Mouse (Mus musculus) MEL (cell line): Measurements from ENCODE around the gene Ikzf2. TPM values are rescaled to one million over a fixed set of nuclear protein-coding genes. Genes with fewer than 3 reads are reported as not detected.
A peak's percentile ranks its signal among the peaks of the same experiment; 100 is the strongest.

Experiments used
- DNase-seq: peaks from one replicate; pipeline ENCODE4 v3.0.0; 2011; ENCODE audit warnings: low read depth, low spot score
- H3K27ac ChIP-seq: 2 replicates; pipeline ENCODE4 v1.5.1; 2012; ENCODE audit warnings: low read depth, mild to moderate bottlenecking, control low read depth, low read length, moderate library complexity; ENCODE audit not compliant: control insufficient read depth
- H3K27me3 ChIP-seq, 2 experiments: fragments of 150-350 bp in 1 of 2; sonication (generic) in 1 of 2; 2 replicates each; pipeline ENCODE4 v1.6.1; 2012; ENCODE audit warnings: low read length in 2 of 2, mild to moderate bottlenecking in 2 of 2, improper control_type of control experiment in 1 of 2, moderate library complexity in 1 of 2; ENCODE audit not compliant: insufficient read depth in 2 of 2, control insufficient read depth in 1 of 2
- H3K36me3 ChIP-seq, 2 experiments: 2 replicates each; pipeline ENCODE4 v1.6.1; 2012 to 2014; ENCODE audit warnings: low read length in 2 of 2, improper control_type of control experiment in 1 of 2, inconsistent platforms in 1 of 2, mild to moderate bottlenecking in 1 of 2; ENCODE audit not compliant: insufficient read depth in 2 of 2, control insufficient read depth in 1 of 2
- H3K4me1 ChIP-seq, 2 experiments: fragments of 150-350 bp in 1 of 2; sonication (generic) in 1 of 2; 2 replicates each; pipeline ENCODE4 v1.6.1; 2012; ENCODE audit warnings: low read length in 2 of 2, improper control_type of control experiment in 1 of 2, mild to moderate bottlenecking in 1 of 2; ENCODE audit not compliant: insufficient read depth in 2 of 2, control insufficient read depth in 1 of 2
- H3K4me3 ChIP-seq, 2 experiments: fragments of 150-350 bp in 1 of 2; sonication (generic) in 1 of 2; 2 replicates each; pipeline ENCODE4 v1.5.1; 2012; ENCODE audit warnings: low read depth in 2 of 2, low read length in 2 of 2, mild to moderate bottlenecking in 2 of 2, moderate library complexity in 2 of 2, control low read depth in 1 of 2, improper control_type of control experiment in 1 of 2; ENCODE audit not compliant: control insufficient read depth in 1 of 2, insufficient read depth in 1 of 2
- H3K79me2 ChIP-seq: 2 replicates; pipeline ENCODE4 v1.6.1; 2012; ENCODE audit warnings: mild to moderate bottlenecking, low read length, moderate library complexity; ENCODE audit not compliant: control insufficient read depth, poor library complexity, insufficient read depth
- H3K9ac ChIP-seq: 2 replicates; pipeline ENCODE4 v1.6.1; 2012; ENCODE audit warnings: low read depth, mild to moderate bottlenecking, control low read depth, low read length, moderate library complexity; ENCODE audit not compliant: control insufficient read depth, poor library complexity, severe bottlenecking
- H3K9me3 ChIP-seq: fragments of 150-350 bp; sonication (generic); replicated peaks from 2 replicates; pipeline ENCODE4 v1.6.1; 2012; ENCODE audit warnings: mild to moderate bottlenecking, low read length, improper control_type of control experiment, moderate library complexity; ENCODE audit not compliant: insufficient read depth
- CHD1 ChIP-seq: IDR thresholded peaks from 2 replicates; pipeline ENCODE4 v1.6.1; 2012; ENCODE audit warnings: low read depth, mild to moderate bottlenecking, inconsistent platforms, low read length, improper control_type of control experiment
- CTCF ChIP-seq, 3 experiments: IDR thresholded peaks in 2 of 3; conservative IDR thresholded peaks in 1 of 3; 2 replicates each; pipeline ENCODE4 v1.5.1; 2011 to 2012; ENCODE audit warnings: low read length in 3 of 3, low read depth in 2 of 3, mild to moderate bottlenecking in 2 of 3, improper control_type of control experiment in 1 of 3, inconsistent platforms in 1 of 3, mixed read lengths in 1 of 3, moderate library complexity in 1 of 3; ENCODE audit not compliant: control insufficient read depth in 1 of 3, insufficient read depth in 1 of 3, poor library complexity in 1 of 3, severe bottlenecking in 1 of 3
- ELF1 ChIP-seq: IDR thresholded peaks from 2 replicates; pipeline ENCODE4 v1.6.1; 2014; ENCODE audit warnings: low read depth, mild to moderate bottlenecking, inconsistent platforms, low read length, improper control_type of control experiment, moderate library complexity
- EP300 ChIP-seq, 2 experiments: IDR thresholded peaks; 2 replicates each; pipeline ENCODE4 v1.6.1; 2011; ENCODE audit warnings: improper control_type of control experiment in 2 of 2, low read length in 2 of 2, low read depth in 1 of 2, mild to moderate bottlenecking in 1 of 2
- GATA1 ChIP-seq: IDR thresholded peaks from 2 replicates; pipeline ENCODE4 v1.6.1; 2011; ENCODE audit warnings: low read depth, low read length, improper control_type of control experiment
- JUND ChIP-seq: IDR thresholded peaks from 2 replicates; pipeline ENCODE4 v1.6.1; 2011; ENCODE audit warnings: low read depth, mild to moderate bottlenecking, improper control_type of control experiment, low read length
- KAT2A ChIP-seq: conservative IDR thresholded peaks from 2 replicates; pipeline ENCODE4 v1.6.1; 2012; ENCODE audit warnings: low read depth, low read length, improper control_type of control experiment, inconsistent platforms
- MAFK ChIP-seq: IDR thresholded peaks from 2 replicates; pipeline ENCODE4 v1.6.1; 2011; ENCODE audit warnings: low read depth, mild to moderate bottlenecking, low read length, improper control_type of control experiment, borderline replicate concordance
- MXI1 ChIP-seq: IDR thresholded peaks from 2 replicates; pipeline ENCODE4 v1.6.1; 2011; ENCODE audit warnings: mild to moderate bottlenecking, low read depth, low read length, improper control_type of control experiment
- NELFE ChIP-seq: IDR thresholded peaks from 2 replicates; pipeline ENCODE4 v1.6.1; 2011; ENCODE audit warnings: low read depth, low read length, improper control_type of control experiment
- NRF1 ChIP-seq: IDR thresholded peaks from 2 replicates; pipeline ENCODE4 v1.6.1; 2014; ENCODE audit warnings: low read depth, mild to moderate bottlenecking, inconsistent platforms, low read length, improper control_type of control experiment, moderate library complexity; ENCODE audit not compliant: poor library complexity, insufficient read depth, severe bottlenecking
- POLR2A ChIP-seq, 2 experiments: IDR thresholded peaks; 2 replicates each; pipeline ENCODE4 v1.6.1; 2011 to 2012; ENCODE audit warnings: low read length in 2 of 2, mild to moderate bottlenecking in 2 of 2, control low read depth in 1 of 2, improper control_type of control experiment in 1 of 2, low read depth in 1 of 2, moderate library complexity in 1 of 2; ENCODE audit not compliant: control insufficient read depth in 1 of 2, insufficient read depth in 1 of 2, poor library complexity in 1 of 2
- POLR2AphosphoS5 ChIP-seq: IDR thresholded peaks from 2 replicates; pipeline ENCODE4 v1.6.1; 2012; ENCODE audit warnings: low read depth, borderline replicate concordance, mild to moderate bottlenecking, inconsistent platforms, low read length, moderate library complexity, mixed read lengths
- RAD21 ChIP-seq: IDR thresholded peaks from 2 replicates; pipeline ENCODE4 v1.6.1; 2011; ENCODE audit warnings: mild to moderate bottlenecking, low read depth, low read length, improper control_type of control experiment
- TBP ChIP-seq: IDR thresholded peaks from 2 replicates; pipeline ENCODE4 v1.8.0; 2011; ENCODE audit warnings: low read depth, low read length, improper control_type of control experiment
- UBTF ChIP-seq: IDR thresholded peaks from 2 replicates; pipeline ENCODE4 v1.6.1; 2012; ENCODE audit warnings: low read depth, mild to moderate bottlenecking, inconsistent platforms, low read length, improper control_type of control experiment, moderate library complexity, borderline replicate concordance; ENCODE audit not compliant: insufficient read depth
- USF1 ChIP-seq: IDR thresholded peaks from 2 replicates; pipeline ENCODE4 v1.6.1; 2014; ENCODE audit warnings: low read depth, mild to moderate bottlenecking, inconsistent platforms, low read length, improper control_type of control experiment, moderate library complexity
- ZNF384 ChIP-seq: IDR thresholded peaks from 2 replicates; pipeline ENCODE4 v1.6.1; 2012; ENCODE audit warnings: low read depth, mild to moderate bottlenecking, inconsistent platforms, low read length, improper control_type of control experiment
- polyA plus RNA-seq, 2 experiments: library from polyadenylated mRNA; stranded (reverse) in 1 of 2; unstranded in 1 of 2; fragments of >175 nt in 1 of 2; fragments of >200 nt in 1 of 2; gene quantifications; 2 replicates each; pipeline versions ENCODE4 v1.2.1 to v1.2.4; 2012; ENCODE audit warnings: low replicate concordance in 2 of 2, low read depth in 1 of 2; ENCODE audit not compliant: insufficient read length in 2 of 2, insufficient read depth in 1 of 2, missing spikeins in 1 of 2
- total RNA-seq: library from RNA; depleted of rRNA; stranded (reverse); fragments of 300-350 nt; gene quantifications from 2 replicates; pipeline ENCODE4 v1.2.3, GENCODE M21; 2012

Gene Ikzf2
- total and polyA plus RNA-seq, 3 experiments: 2.9 to 5.6 TPM; not detected in 1

GRCm38 (mm10) chr1:69591889-69592288, 95.2 kb downstream of the Ikzf2 start:
- Histone ChIP-seq H3K9ac (no peak overlapping the region), H3K9me3 (no peaks in the 10 kb centered on the region), H3K4me1 (peaks cover 9 to 16% of the 10 kb centered on the region in 2 experiments), H3K4me3 (no peak overlapping the region)
- DNase-seq: no peak
- TF ChIP-seq NRF1: no peak
- no peak for TF ChIP-seq POLR2AphosphoS5
- no peak for TF ChIP-seq KAT2A
- TF ChIP-seq EP300 (IDR thresholded peaks at IDR 0.05; ENCODE audit: low read depth in 1 of 2, low read length in 2 of 2): no peak
- TF ChIP-seq RAD21: no peak
- no peak for TF ChIP-seq NELFE
- no peak for TF ChIP-seq MAFK
- TF ChIP-seq JUND: no peak
- TF ChIP-seq CTCF (IDR thresholded peaks at IDR 0.05 in 2 of 3, conservative IDR thresholded peaks at IDR 0.05 in 1 of 3; ENCODE audit: control insufficient read depth in 1 of 3, insufficient read depth in 1 of 3, low read depth in 2 of 3, low read length in 3 of 3, poor library complexity in 1 of 3, severe bottlenecking in 1 of 3): no peak
- no peak for TF ChIP-seq UBTF
- no peak for TF ChIP-seq CHD1
- no peak for TF ChIP-seq POLR2A (IDR thresholded peaks at IDR 0.05; ENCODE audit: control insufficient read depth in 1 of 2, insufficient read depth in 1 of 2, low read depth in 1 of 2, low read length in 2 of 2, poor library complexity in 1 of 2)
- TF ChIP-seq TBP: no peak
- TF ChIP-seq USF1: no peak
- TF ChIP-seq GATA1: no peak
- no peak for TF ChIP-seq ELF1
- TF ChIP-seq ZNF384: no peak
- TF ChIP-seq, all 39 proteins: peak for 0
- H3K27ac ChIP-seq: no peak overlapping the region
- peaks cover 0 to 2% of the 10 kb centered on the region in 2 experiments; a peak in 2 of 4 replicates for H3K36me3 ChIP-seq
- H3K27me3 ChIP-seq: no peaks in the 10 kb centered on the region
- H3K79me2 ChIP-seq: no peaks in the 10 kb centered on the region; the same call in 1 of the 2 replicates

GRCm38 (mm10) chr1:69591328-69591801, 95.7 kb downstream of the Ikzf2 start:
- Histone ChIP-seq H3K9ac (no peak overlapping the region), H3K27me3 (no peaks in the 10 kb centered on the region), H3K9me3 (no peaks in the 10 kb centered on the region), H3K79me2 (no peaks in the 10 kb centered on the region; the same call in 1 of the 2 replicates), H3K27ac (no peak overlapping the region), H3K36me3 (peaks cover 0 to 2% of the 10 kb centered on the region in 2 experiments; a peak in 2 of 4 replicates), H3K4me3 (0 out of 4 replicates have a peak overlapping the region, but pooled peaks of 1 of the 2 experiments have one; percentile 21), H3K4me1 (peaks cover 9 to 16% of the 10 kb centered on the region in 2 experiments)
- TF ChIP-seq MXI1 (0 out of 2 replicates have a peak, but pooled peaks have one; percentile 7), NRF1 (no peak)
- peak; percentile 76 for DNase-seq
